ENCODE assay signal across 20 mouse cellular contexts in the genomic region with DNA sequence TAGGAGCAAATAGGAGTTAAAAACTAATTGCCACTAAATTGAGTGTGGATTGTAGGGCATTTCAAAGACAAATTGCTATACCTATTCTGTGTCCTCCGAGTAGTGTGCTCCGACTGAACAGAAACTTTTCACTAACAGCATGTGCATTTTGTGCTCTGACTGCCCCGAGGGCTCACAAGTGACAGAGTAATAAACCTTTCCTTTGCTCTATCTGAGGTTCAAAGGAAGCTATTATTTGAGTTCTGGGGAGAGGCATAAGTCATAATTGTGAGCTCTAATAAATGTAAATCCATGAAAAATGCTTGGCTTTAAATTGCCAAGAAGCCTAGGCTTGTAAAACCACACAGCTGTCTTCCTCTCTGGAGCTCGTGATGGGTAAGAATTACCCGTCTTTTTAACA.
DNase-seq lines count a peak whose midpoint lies in the region; ATAC-seq and TF ChIP-seq lines count a peak whose summit lies in the region.
"Had no signal": no experiment of that assay in that cellular context is flagged by ENCODE, and none has a peak within 500 bp of the region (broad histone marks: within the 10 kb centered on the region; RNA-seq: fewer than 3 reads in every experiment).

No protein-coding gene starts in this region.

- DNase-seq in kidney, postnatal 10 days: no peak
- DNase-seq in midbrain, postnatal 0 days (ENCODE audit: low spot score): no peak
- DNase-seq in ovary, adult 18-20 months (ENCODE audit: low spot score): no peak
- DNase-seq: cerebellum, adult 11-12 months; cerebellum, postnatal 25 days; gastrocnemius, adult 2 months; liver, embryonic 13.5 days; lung, postnatal 36 days had no signal

- no peak overlapping the region for H3K4me2 ChIP-seq in kidney, embryonic 15.5 days
- H3K4me2 ChIP-seq in midbrain, embryonic 15.5 days: no peak overlapping the region
- H3K4me2 ChIP-seq in midbrain, postnatal 0 days (ENCODE audit: low read depth, low read length, poor library complexity, severe bottlenecking): no peak overlapping the region
- no peak overlapping the region for H3K4me2 ChIP-seq in intestine, embryonic 16.5 days (ENCODE audit: low read depth, low read length)
- H3K4me2 ChIP-seq in neural tube, embryonic 14.5 days (ENCODE audit: low read depth, low read length): no peak overlapping the region
- H3K4me2 ChIP-seq: embryonic facial prominence, embryonic 13.5 days; forebrain, embryonic 13.5 days; liver, embryonic 13.5 days; lung, embryonic 15.5 days had no signal

- H3K27me3 ChIP-seq in kidney, embryonic 15.5 days: no peaks in the 10 kb centered on the region
- H3K27me3 ChIP-seq in midbrain, embryonic 15.5 days (replicated peaks): no peaks in the 10 kb centered on the region
- no peaks in the 10 kb centered on the region for H3K27me3 ChIP-seq in midbrain, postnatal 0 days (ENCODE audit: insufficient read depth, low read length)
- H3K27me3 ChIP-seq in intestine, embryonic 16.5 days (replicated peaks; ENCODE audit: control insufficient read depth, insufficient read depth, low read length): no peaks in the 10 kb centered on the region
- H3K27me3 ChIP-seq in neural tube, embryonic 14.5 days (ENCODE audit: control insufficient read depth, insufficient read depth, low read length): no peaks in the 10 kb centered on the region
- H3K27me3 ChIP-seq: embryonic facial prominence, embryonic 13.5 days; forebrain, embryonic 13.5 days; liver, embryonic 13.5 days; lung, embryonic 15.5 days had no signal

- no peaks in the 10 kb centered on the region for H3K36me3 ChIP-seq in kidney, embryonic 15.5 days
- no peaks in the 10 kb centered on the region for H3K36me3 ChIP-seq in midbrain, embryonic 15.5 days (replicated peaks)
- H3K36me3 ChIP-seq in midbrain, postnatal 0 days (ENCODE audit: insufficient read depth, low read length): no peaks in the 10 kb centered on the region
- H3K36me3 ChIP-seq in intestine, embryonic 16.5 days (ENCODE audit: control insufficient read depth, insufficient read depth, low read length): no peaks in the 10 kb centered on the region
- H3K36me3 ChIP-seq in neural tube, embryonic 14.5 days (ENCODE audit: control insufficient read depth, insufficient read depth, low read length): no peaks in the 10 kb centered on the region
- H3K36me3 ChIP-seq: embryonic facial prominence, embryonic 13.5 days; heart, embryonic 10.5 days; liver, embryonic 13.5 days; lung, embryonic 15.5 days had no signal

- H3K4me3 ChIP-seq in kidney, embryonic 15.5 days (replicated peaks): no peak overlapping the region
- H3K4me3 ChIP-seq in midbrain, embryonic 15.5 days: no peak overlapping the region
- no peak overlapping the region for H3K4me3 ChIP-seq in midbrain, postnatal 0 days (ENCODE audit: low read depth, low read length)
- no peak overlapping the region for H3K4me3 ChIP-seq in intestine, embryonic 16.5 days (ENCODE audit: low read length)
- no peak overlapping the region for H3K4me3 ChIP-seq in neural tube, embryonic 14.5 days (ENCODE audit: low read depth, low read length)
- H3K4me3 ChIP-seq: embryonic facial prominence, embryonic 13.5 days; forebrain, embryonic 13.5 days; gastrocnemius, adult 2 months; heart, embryonic 10.5 days; left cerebral cortex, adult 2 months; liver, embryonic 13.5 days; lung, embryonic 15.5 days; megakaryocyte, embryonic 14.5 days had no signal

- H3K9ac ChIP-seq in kidney, embryonic 15.5 days: no peak overlapping the region
- H3K9ac ChIP-seq in midbrain, embryonic 15.5 days: no peak overlapping the region
- H3K9ac ChIP-seq in midbrain, postnatal 0 days (replicated peaks; ENCODE audit: low read length, poor library complexity, severe bottlenecking): no peak overlapping the region
- H3K9ac ChIP-seq in intestine, embryonic 16.5 days (ENCODE audit: low read depth, low read length): no peak overlapping the region
- no peak overlapping the region for H3K9ac ChIP-seq in neural tube, embryonic 14.5 days (replicated peaks; ENCODE audit: low read depth, low read length)
- H3K9ac ChIP-seq: embryonic facial prominence, embryonic 13.5 days; forebrain, embryonic 13.5 days; liver, embryonic 13.5 days; lung, embryonic 15.5 days had no signal

- peak overlapping the region; percentile 48; the same call in 1 of the 2 replicates for H3K27ac ChIP-seq in kidney, embryonic 15.5 days
- peak overlapping the region; percentile 49; the same call in 1 of the 2 replicates for H3K27ac ChIP-seq in midbrain, embryonic 15.5 days
- no peak overlapping the region for H3K27ac ChIP-seq in midbrain, postnatal 0 days (ENCODE audit: low read depth, low read length)
- no peak overlapping the region for H3K27ac ChIP-seq in intestine, embryonic 16.5 days (ENCODE audit: low read length)
- H3K27ac ChIP-seq in neural tube, embryonic 14.5 days (ENCODE audit: low read depth, low read length): 0 out of 2 replicates have a peak overlapping the region, but pooled peaks have one; percentile 1
- H3K27ac ChIP-seq: embryonic facial prominence, embryonic 13.5 days; forebrain, embryonic 13.5 days; gastrocnemius, adult 2 months; heart, embryonic 10.5 days; hindbrain, postnatal 0 days; left cerebral cortex, adult 2 months; liver, embryonic 13.5 days; lung, embryonic 15.5 days had no signal

- 42% methylated on average over 5 of the region's 5 CpGs for WGBS in kidney, embryonic 15.5 days
- 33% methylated on average over 5 of the region's 5 CpGs for WGBS in midbrain, embryonic 15.5 days
- WGBS in midbrain, postnatal 0 days: 25% methylated on average over 5 of the region's 5 CpGs
- 18% methylated on average over 5 of the region's 5 CpGs for WGBS in intestine, embryonic 16.5 days
- 12% methylated on average over 5 of the region's 5 CpGs for WGBS in neural tube, embryonic 14.5 days

- H3K9me3 ChIP-seq in kidney, embryonic 15.5 days (replicated peaks): no peaks in the 10 kb centered on the region
- H3K9me3 ChIP-seq in midbrain, embryonic 15.5 days: no peaks in the 10 kb centered on the region
- no peaks in the 10 kb centered on the region for H3K9me3 ChIP-seq in midbrain, postnatal 0 days (ENCODE audit: low read length)
- H3K9me3 ChIP-seq in intestine, embryonic 16.5 days (ENCODE audit: control insufficient read depth, low read length): no peaks in the 10 kb centered on the region
- H3K9me3 ChIP-seq in neural tube, embryonic 14.5 days (ENCODE audit: control insufficient read depth, low read length): no peaks in the 10 kb centered on the region
- H3K9me3 ChIP-seq: embryonic facial prominence, embryonic 13.5 days; forebrain, embryonic 13.5 days; heart, embryonic 10.5 days; liver, embryonic 13.5 days; lung, embryonic 15.5 days; megakaryocyte, embryonic 14.5 days had no signal

- no peak for TF ChIP-seq CTCF in midbrain, postnatal 0 days (IDR thresholded peaks at IDR 0.05)

- ATAC-seq in kidney, embryonic 15.5 days (replicated peaks; ENCODE audit: low FRiP score): no peak
- ATAC-seq in midbrain, embryonic 15.5 days (replicated peaks): peak; percentile 35
- no peak for ATAC-seq in midbrain, postnatal 0 days (ENCODE audit: low FRiP score)
- ATAC-seq in intestine, embryonic 16.5 days: peak; percentile 74
- ATAC-seq in neural tube, embryonic 14.5 days (ENCODE audit: low read depth): no peak
- no peak for ATAC-seq in cerebellum, adult (ENCODE audit: insufficient number of reproducible peaks, low FRiP score, low TSS enrichment)
- ATAC-seq: forebrain, embryonic 13.5 days; hindbrain, postnatal 0 days had no signal

- peaks cover 28% of the 10 kb centered on the region for H3K4me1 ChIP-seq in kidney, embryonic 15.5 days
- peaks cover 43% of the 10 kb centered on the region for H3K4me1 ChIP-seq in midbrain, embryonic 15.5 days
- peaks cover 4% of the 10 kb centered on the region for H3K4me1 ChIP-seq in midbrain, postnatal 0 days (ENCODE audit: insufficient read depth, low read length)
- H3K4me1 ChIP-seq in intestine, embryonic 16.5 days (ENCODE audit: control insufficient read depth, insufficient read depth, low read length): peaks cover 24% of the 10 kb centered on the region
- H3K4me1 ChIP-seq in neural tube, embryonic 14.5 days (ENCODE audit: control insufficient read depth, insufficient read depth, low read length): peaks cover 23% of the 10 kb centered on the region
- H3K4me1 ChIP-seq: liver, embryonic 13.5 days; megakaryocyte, embryonic 14.5 days had no signal

Comparison
In these comparisons a context has a peak if more than half of its experiments do, and no peak if none do; other contexts are left out.
1. ATAC-seq: peak in midbrain, embryonic 15.5 days (single experiment) and intestine, embryonic 16.5 days (single experiment); none in kidney, embryonic 15.5 days (single experiment), midbrain, postnatal 0 days (single experiment), neural tube, embryonic 14.5 days (single experiment) and cerebellum, adult (single experiment).
2. H3K27ac ChIP-seq: peak in kidney, embryonic 15.5 days (single experiment), midbrain, embryonic 15.5 days (single experiment) and neural tube, embryonic 14.5 days (single experiment); none in midbrain, postnatal 0 days (single experiment) and intestine, embryonic 16.5 days (single experiment).